Mouse (Mus musculus): ENCODE results near the gene Rtn2. TPM values are rescaled to one million over a fixed set of nuclear protein-coding genes. Genes with fewer than 3 reads are reported as not detected.

Rtn2 gene
- total RNA-seq, 2 experiments from 2014 or later: 106 to 122 TPM

- intact Hi-C loops (cut with DNase I): no loop called here
Measured at GRCm38 (mm10) chr7:19265928-19266822, 16.2 kb upstream of the Rtn2 start.

GRCm38 (mm10) chr7:19267051-19267450 is 15.4 kb upstream of the Rtn2 start:
- no peak for DNase-seq
- intact Hi-C loops (cut with DNase I): no loop called here

More at GRCm38 (mm10) chr7:19265928-19266822, 16.2 kb upstream of the Rtn2 start:
- no peak for DNase-seq

GRCm38 (mm10) chr7:19268993-19269681 is 13.3 kb upstream of the Rtn2 start:
- intact Hi-C loops (cut with DNase I): no loop called here
- DNase-seq: no peak

- DNase-seq: peak; percentile 74 to 76
- intact Hi-C loops (cut with DNase I): no loop called here
Measured at GRCm38 (mm10) chr7:19269721-19270441, 12.5 kb upstream of the Rtn2 start.

GRCm38 (mm10) chr7:19270509-19271237 is 11.8 kb upstream of the Rtn2 start:
- peak in 1 of 2 experiments; percentile 36 for DNase-seq

GRCm38 (mm10) chr7:19271238-19272172 is 10.9 kb upstream of the Rtn2 start, which contains the start of gene Vasp:
Gene Vasp (minus strand): TSS chr7:19271817.
- intact Hi-C loops (cut with DNase I): no loop called here

More at GRCm38 (mm10) chr7:19270509-19271237, 11.8 kb upstream of the Rtn2 start:
- intact Hi-C loops (cut with DNase I): no loop called here

GRCm38 (mm10) chr7:19272173-19272764 is 10.2 kb upstream of the Rtn2 start:
- intact Hi-C loops (cut with DNase I): no loop called here
- peak; percentile 65 to 71 for DNase-seq

More at GRCm38 (mm10) chr7:19271238-19272172, 10.9 kb upstream of the Rtn2 start, which contains the start of gene Vasp:
- DNase-seq: peak; percentile 81 to 87

GRCm38 (mm10) chr7:19276253-19276652 is 6.2 kb upstream of the Rtn2 start:
- intact Hi-C loops (cut with DNase I): no loop called here
- DNase-seq: no peak

- intact Hi-C loops (cut with DNase I): no loop called here
- DNase-seq: no peak
Measured at GRCm38 (mm10) chr7:19279052-19279451, 3.4 kb upstream of the Rtn2 start.

- no peak for DNase-seq
- intact Hi-C loops (cut with DNase I): loop anchor here (5.0 kb wide), 1 partner anchor 102 kb away; the partner anchor contains the start of gene Eml2
Measured at GRCm38 (mm10) chr7:19279581-19280114, 2.8 kb upstream of the Rtn2 start, which contains the start of gene Ppm1n. Gene Ppm1n (minus strand): TSS chr7:19280064.

GRCm38 (mm10) chr7:19281680-19282304 is 632 bp upstream of the Rtn2 start:
- intact Hi-C loops (cut with DNase I): loop anchor here (1.0 to 5.0 kb wide), 2 partner anchors 42 to 104 kb away; partner anchors contain the start of gene Eml2
- DNase-seq: peak in 1 of 2 experiments; percentile 53

GRCm38 (mm10) chr7:19282791-19283405 is 474 bp downstream of the Rtn2 start:
- intact Hi-C loops (cut with DNase I): loop anchor here (5.0 kb wide), 1 partner anchor 106 kb away; the partner anchor contains the start of gene Eml2
- peak; percentile 69 to 77 for DNase-seq

- intact Hi-C loops (cut with DNase I): loop anchor here (5.0 kb wide), 1 partner anchor 106 kb away; the partner anchor contains the start of gene Eml2
- no peak for DNase-seq
Measured at GRCm38 (mm10) chr7:19283406-19283804, 981 bp downstream of the Rtn2 start.

- DNase-seq: peak; percentile 64 to 77
- intact Hi-C loops (cut with DNase I): loop anchor here (5.0 kb wide), 1 partner anchor 107 kb away; the partner anchor contains the start of gene Eml2
Measured at GRCm38 (mm10) chr7:19284763-19285162, 2.3 kb downstream of the Rtn2 start.

GRCm38 (mm10) chr7:19290969-19291596 is 8.7 kb downstream of the Rtn2 start:
- peak; percentile 63 to 73 for DNase-seq
- intact Hi-C loops (cut with DNase I): no loop called here

Measured in heart, postnatal 14 days (tissue).